Mouse (Mus musculus) liver, embryonic 16.5 days (tissue): ENCODE data around the gene Mblac2. TPM values are rescaled to one million over a fixed set of nuclear protein-coding genes. Genes with fewer than 3 reads are reported as not detected.

Experiments used
- ATAC-seq: fragments of 200-750 bp; cut with Nextera tagmentation; 2 replicates; pipeline ENCODE4 v1.8.0; 2017; ENCODE audit warnings: low read depth, mild to moderate bottlenecking, moderate number of reproducible peaks, moderate library complexity
- H3K27ac ChIP-seq: fragments of 300-500 bp; sonication (generic); 2 replicates; pipeline ENCODE4 v1.5.1; 2014; ENCODE audit warnings: mild to moderate bottlenecking, low read length
- H3K27me3 ChIP-seq: fragments of 300-500 bp; sonication (generic); 2 replicates; pipeline ENCODE4 v1.6.1; 2014; ENCODE audit warnings: low read depth, low read length, mixed read lengths; ENCODE audit not compliant: control insufficient read depth, insufficient read depth
- H3K36me3 ChIP-seq: fragments of 300-500 bp; sonication (generic); 2 replicates; pipeline ENCODE4 v1.6.1; 2014; ENCODE audit warnings: mild to moderate bottlenecking; ENCODE audit not compliant: control insufficient read depth, insufficient read depth
- H3K4me1 ChIP-seq: fragments of 300-500 bp; sonication (generic); 2 replicates; pipeline ENCODE4 v1.6.1; 2014; ENCODE audit warnings: low read depth, low read length, mixed read lengths; ENCODE audit not compliant: control insufficient read depth
- H3K4me2 ChIP-seq: fragments of 300-500 bp; sonication (generic); 2 replicates; pipeline ENCODE4 v1.6.1; 2014; ENCODE audit warnings: low read depth, low read length, mixed read lengths
- H3K4me3 ChIP-seq: fragments of 300-500 bp; sonication (generic); 2 replicates; pipeline ENCODE4 v1.5.1; 2014; ENCODE audit warnings: low read depth, mild to moderate bottlenecking, low read length
- H3K9ac ChIP-seq: fragments of 300-500 bp; sonication (generic); 2 replicates; pipeline ENCODE4 v1.6.1; 2014; ENCODE audit warnings: low read depth, low read length
- H3K9me3 ChIP-seq: fragments of 300-500 bp; sonication (generic); replicated peaks from 2 replicates; pipeline ENCODE4 v1.6.1; 2016; ENCODE audit warnings: low read length; ENCODE audit not compliant: control insufficient read depth
- WGBS: fragments of 180-500 bp; shearing (Covaris S2); extraction: QIAGEN DNeasy Blood & Tissue Kit; methylation state at CpG from one replicate; pipeline ENCODE4 v1.1.7; 2014; ENCODE audit not compliant: insufficient replicate concordance; 5-methylcytosine and 5-hydroxymethylcytosine counted together
- polyA plus RNA-seq: library from polyadenylated mRNA; unstranded; fragments of >200 nt; fragmentation: Nextera tagmentation; extraction: Ambion mirVana; gene quantifications from 2 replicates; pipeline ENCODE4 v1.2.1, GENCODE M21; 2015

Gene Mblac2
- polyA plus RNA-seq, 1 experiment from 2014 or later: 3.4 TPM

GRCm38 (mm10) chr13:81782971-81783404 lies 71.8 kb downstream of the Mblac2 start, which contains the start of gene Cetn3:
Gene Cetn3, plus strand, starts transcription at chr13:81783077.
- Histone ChIP-seq H3K4me1 (peaks cover 7% of the 10 kb centered on the region), H3K4me2 (peak within 1 kb of the TSS; percentile 95), H3K4me3 (peak within 1 kb of the TSS; percentile 92), H3K27me3 (no peaks in the 10 kb centered on the region), H3K9me3 (no peaks in the 10 kb centered on the region), H3K36me3 (peaks cover 5% of the 10 kb centered on the region), H3K27ac (peak within 1 kb of the TSS; percentile 95), H3K9ac (peak within 1 kb of the TSS; percentile 94)
- peak; percentile 83 for ATAC-seq
- under 1% methylated on average over 29 of the region's 29 CpGs for WGBS

DNA sequence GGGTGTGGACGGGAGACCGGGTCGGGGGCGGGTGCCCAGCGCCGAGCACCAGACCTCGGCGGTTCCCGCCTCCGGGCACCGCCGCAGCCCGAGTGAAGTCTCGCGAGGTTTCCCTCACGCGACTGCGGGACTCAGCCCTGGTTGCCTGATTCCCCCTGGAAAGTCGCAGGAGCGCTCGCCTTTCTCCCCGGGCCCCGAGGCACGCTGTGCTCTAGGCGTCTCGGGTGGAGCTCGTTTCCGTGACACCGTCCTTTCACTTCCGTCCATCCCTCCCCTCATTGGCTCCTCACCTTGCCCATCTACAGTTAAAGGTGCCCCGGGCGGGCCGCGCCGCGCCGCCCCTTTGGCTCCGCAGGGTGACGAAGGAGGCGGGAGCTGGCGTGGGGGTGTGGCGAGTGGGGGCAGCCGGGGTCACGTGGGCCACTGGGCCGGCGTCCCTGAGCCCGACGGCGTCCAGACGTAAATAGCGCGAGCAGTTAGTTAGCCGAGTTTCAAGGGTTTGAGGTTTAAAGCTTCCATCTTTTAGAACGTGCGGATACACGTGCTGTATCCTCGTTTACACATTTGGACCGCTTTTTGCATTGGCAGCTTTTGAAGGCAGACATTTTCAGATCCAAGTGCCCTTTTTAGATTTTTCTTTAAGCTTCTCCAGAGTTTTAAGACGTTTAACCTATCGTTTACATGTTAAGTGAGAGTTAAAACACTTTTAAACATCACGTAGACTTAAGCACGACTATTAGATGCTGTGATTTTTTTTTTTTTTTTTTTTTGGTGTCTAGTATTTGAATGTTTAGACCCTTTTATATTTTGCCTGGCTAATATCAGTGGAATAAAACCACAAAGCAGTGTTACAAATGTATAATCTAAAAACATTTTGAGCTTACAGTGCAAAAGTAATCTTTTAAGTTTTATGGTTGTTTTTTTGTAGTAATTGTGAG lies 72.5 kb downstream of the Mblac2 start:
- Histone ChIP-seq H3K9ac (peak overlapping the region; percentile 94), H3K9me3 (no peaks in the 10 kb centered on the region), H3K36me3 (peaks cover 5% of the 10 kb centered on the region), H3K27ac (peak overlapping the region; percentile 95), H3K4me1 (peaks cover 7% of the 10 kb centered on the region), H3K27me3 (no peaks in the 10 kb centered on the region), H3K4me2 (peak overlapping the region; percentile 95), H3K4me3 (peak overlapping the region; percentile 92)
- WGBS: under 1% methylated on average over 61 of the region's 62 CpGs
- peak; percentile 95 for ATAC-seq

GRCm38 (mm10) chr13:81785766-81786480 lies 74.8 kb downstream of the Mblac2 start:
- Histone ChIP-seq H3K36me3 (peaks cover 5% of the 10 kb centered on the region), H3K9ac (no peak overlapping the region), H3K4me2 (no peak overlapping the region), H3K27me3 (no peaks in the 10 kb centered on the region), H3K4me3 (no peak overlapping the region), H3K9me3 (no peaks in the 10 kb centered on the region), H3K4me1 (peaks cover 7% of the 10 kb centered on the region), H3K27ac (no peak overlapping the region)
- ATAC-seq: no peak
- 75% methylated on average over 11 of the region's 11 CpGs for WGBS

- Histone ChIP-seq H3K4me3 (no peak overlapping the region), H3K27ac (no peak overlapping the region), H3K4me2 (no peak overlapping the region), H3K4me1 (no peaks in the 10 kb centered on the region), H3K36me3 (peaks cover 6% of the 10 kb centered on the region), H3K9me3 (no peaks in the 10 kb centered on the region), H3K27me3 (no peaks in the 10 kb centered on the region), H3K9ac (no peak overlapping the region)
- 89% methylated on average over 8 of the region's 8 CpGs for WGBS
- no peak for ATAC-seq
These were observed 79.0 kb downstream of the Mblac2 start for GRCm38 (mm10) chr13:81790160-81790559.

DNA sequence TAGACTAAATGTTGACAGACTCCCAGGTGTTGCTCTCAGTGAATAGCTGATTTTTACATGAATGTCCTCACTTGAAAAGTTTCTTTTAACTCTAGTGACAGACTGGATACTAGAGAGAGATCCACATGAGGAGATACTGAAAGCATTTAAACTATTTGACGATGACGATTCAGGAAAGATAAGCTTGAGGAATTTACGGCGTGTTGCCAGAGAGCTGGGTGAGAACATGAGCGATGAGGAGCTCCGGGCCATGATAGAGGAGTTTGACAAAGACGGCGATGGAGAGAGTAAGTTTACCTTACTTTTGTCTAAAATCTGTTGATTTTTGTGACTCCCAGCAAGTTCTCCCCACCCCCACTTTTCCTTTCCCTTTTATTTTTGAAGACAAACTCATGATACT lies 80.7 kb downstream of the Mblac2 start:
- 76% methylated on average over 8 of the region's 8 CpGs for WGBS
- Histone ChIP-seq H3K4me3 (no peak overlapping the region), H3K4me2 (no peak overlapping the region), H3K4me1 (no peaks in the 10 kb centered on the region), H3K9me3 (no peaks in the 10 kb centered on the region), H3K27me3 (no peaks in the 10 kb centered on the region), H3K36me3 (peaks cover 5% of the 10 kb centered on the region), H3K27ac (no peak overlapping the region), H3K9ac (no peak overlapping the region)
- no peak for ATAC-seq

- 7% methylated on average over 1 of the region's 1 CpGs for WGBS
- Histone ChIP-seq H3K4me1 (no peaks in the 10 kb centered on the region), H3K27ac (no peak overlapping the region), H3K4me2 (no peak overlapping the region), H3K27me3 (no peaks in the 10 kb centered on the region), H3K9ac (no peak overlapping the region), H3K9me3 (no peaks in the 10 kb centered on the region), H3K36me3 (peaks cover 5% of the 10 kb centered on the region), H3K4me3 (no peak overlapping the region)
- ATAC-seq: no peak
These were observed 82.7 kb downstream of the Mblac2 start for GRCm38 (mm10) chr13:81793850-81794249.

DNA sequence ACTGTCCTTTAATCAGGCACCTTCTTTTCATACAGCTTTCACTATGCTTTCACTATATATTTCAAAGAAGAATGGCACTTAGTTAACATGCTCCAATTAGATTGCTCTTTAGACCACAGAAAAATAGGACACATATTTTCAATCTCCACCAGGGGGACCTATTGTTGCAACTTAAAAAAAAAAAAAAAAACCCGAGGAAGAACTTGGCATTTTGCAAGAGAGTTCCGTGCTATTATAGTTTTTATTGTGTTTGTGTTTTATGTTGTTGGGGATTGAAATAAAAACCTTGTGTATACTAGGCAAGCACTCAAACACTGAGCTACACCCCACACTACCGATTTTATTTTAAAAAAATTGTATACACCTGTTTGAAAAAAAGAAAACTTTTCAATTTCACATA lies 90.0 kb downstream of the Mblac2 start:
- Histone ChIP-seq H3K4me3 (no peak overlapping the region), H3K36me3 (no peaks in the 10 kb centered on the region), H3K9ac (no peak overlapping the region), H3K4me2 (no peak overlapping the region), H3K27me3 (no peaks in the 10 kb centered on the region), H3K4me1 (no peaks in the 10 kb centered on the region), H3K27ac (no peak overlapping the region), H3K9me3 (no peaks in the 10 kb centered on the region)
- no peak for ATAC-seq
- WGBS: 22% methylated on average over 3 of the region's 3 CpGs
